Mouse (Mus musculus): ENCODE results near the gene Fdps. TPM values are rescaled to one million over a fixed set of nuclear protein-coding genes. Genes with fewer than 3 reads are reported as not detected.

Fdps gene
- polyA plus RNA-seq, 1 experiment from 2014 or later, result 253 TPM

DNA sequence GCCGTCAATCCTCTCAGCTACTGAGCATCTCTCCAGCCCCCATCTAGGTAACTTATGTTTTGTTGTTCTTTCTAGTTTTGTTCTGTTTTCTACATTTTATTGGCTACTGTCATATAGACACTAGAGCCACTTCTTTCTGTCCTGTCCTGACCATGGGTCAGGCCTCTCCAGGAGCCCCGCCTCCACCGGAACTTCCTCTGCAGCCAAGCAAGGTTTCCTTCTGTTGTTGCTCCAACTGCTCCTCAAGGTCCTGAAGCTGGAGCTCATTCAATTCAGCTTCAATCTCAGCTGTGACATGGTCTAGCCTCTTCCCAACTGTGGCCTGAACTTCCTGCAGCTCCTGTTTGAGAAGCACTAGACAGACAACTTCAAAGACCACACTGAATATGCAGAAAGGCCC is 28.1 kb upstream of the Fdps start:
- WGBS, result 86% methylated on average over 3 of the region's 3 CpGs
- H3K27ac ChIP-seq, result no peak overlapping the region
- H3K4me3 ChIP-seq, result no peak overlapping the region
- no peak for DNase-seq (ENCODE audit: low spot score)
- H3K36me3 ChIP-seq, result no peaks in the 10 kb centered on the region
- no peaks in the 10 kb centered on the region for H3K9me3 ChIP-seq
- H3K4me1 ChIP-seq, result peaks cover 26% of the 10 kb centered on the region
- H3K27me3 ChIP-seq (ENCODE audit: insufficient read depth, poor library complexity, severe bottlenecking), result peaks cover 24% of the 10 kb centered on the region; the same call in 1 of the 2 replicates

- Histone ChIP-seq H3K9me3 (no peaks in the 10 kb centered on the region), H3K27ac (no peak overlapping the region), H3K4me3 (no peak overlapping the region), H3K36me3 (no peaks in the 10 kb centered on the region), H3K4me1 (0 out of 2 replicates have a peak, but pooled peaks cover 4% of the 10 kb centered on the region), H3K27me3 (ENCODE audit: insufficient read depth, poor library complexity, severe bottlenecking) (no peaks in the 10 kb centered on the region)
- DNase-seq (ENCODE audit: low spot score), result no peak
- WGBS, result 84% methylated on average over 3 of the region's 3 CpGs
Observed at GRCm38 (mm10) chr3:89125981-89126380, 24.2 kb upstream of the Fdps start.

DNA sequence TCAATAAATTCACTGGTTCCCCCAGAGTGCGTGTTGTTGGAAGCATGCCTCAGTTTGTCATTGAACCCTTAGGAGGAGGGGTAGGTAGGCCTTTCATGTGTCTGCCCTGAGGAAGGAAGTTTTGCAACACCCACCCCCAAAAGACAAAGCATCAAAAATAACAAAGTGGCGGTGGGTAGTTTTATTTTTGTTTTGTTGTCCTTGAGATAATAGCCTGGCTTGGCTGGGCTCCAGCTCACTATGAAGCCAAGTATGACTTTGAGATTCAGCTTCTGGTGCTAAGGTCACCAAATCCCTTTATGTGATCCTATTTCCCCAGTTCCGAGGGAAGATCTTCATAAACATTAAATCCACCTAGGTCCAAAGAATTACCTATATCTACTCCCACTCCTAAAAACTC is 22.5 kb upstream of the Fdps start:
- Histone ChIP-seq H3K27ac (no peak overlapping the region), H3K4me3 (no peak overlapping the region), H3K4me1 (0 out of 2 replicates have a peak, but pooled peaks cover 4% of the 10 kb centered on the region), H3K9me3 (no peaks in the 10 kb centered on the region), H3K27me3 (ENCODE audit: insufficient read depth, poor library complexity, severe bottlenecking) (no peaks in the 10 kb centered on the region), H3K36me3 (no peaks in the 10 kb centered on the region)
- no peak for DNase-seq (ENCODE audit: low spot score)
- whole genome bisulfite sequencing, result 64% methylated on average over 3 of the region's 3 CpGs

- no peak for DNase-seq (ENCODE audit: low spot score)
- Histone ChIP-seq H3K9me3 (no peaks in the 10 kb centered on the region), H3K36me3 (no peaks in the 10 kb centered on the region), H3K4me1 (0 out of 2 replicates have a peak, but pooled peaks cover 4% of the 10 kb centered on the region), H3K27ac (no peak overlapping the region), H3K4me3 (no peak overlapping the region), H3K27me3 (ENCODE audit: insufficient read depth, poor library complexity, severe bottlenecking) (no peaks in the 10 kb centered on the region)
- 69% methylated on average over 2 of the region's 2 CpGs for WGBS
Observed at GRCm38 (mm10) chr3:89123313-89123712, 21.6 kb upstream of the Fdps start.

DNA sequence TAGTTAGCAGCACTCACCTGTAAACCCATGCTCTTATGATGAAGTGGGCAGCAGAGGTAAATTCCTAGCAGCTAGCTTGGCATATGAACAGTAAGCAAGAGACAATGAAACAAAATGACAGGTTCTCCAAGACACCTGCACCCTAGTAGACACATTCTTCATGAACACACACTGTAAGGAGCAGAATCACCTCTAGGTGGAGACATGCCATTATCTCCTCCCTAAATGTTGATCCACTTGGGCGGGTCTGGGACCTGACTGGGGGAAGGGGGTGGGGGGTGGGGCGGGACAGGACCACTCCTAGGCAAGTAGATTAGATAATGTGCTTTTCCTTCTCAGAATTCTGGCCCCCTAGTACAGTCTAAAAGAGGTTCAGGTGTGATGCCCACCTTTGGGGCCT is 13.8 kb upstream of the Fdps start:
- Histone ChIP-seq H3K4me3 (no peak overlapping the region), H3K4me1 (no peaks in the 10 kb centered on the region), H3K36me3 (no peaks in the 10 kb centered on the region), H3K9me3 (0 out of 2 replicates have a peak, but pooled peaks cover 3% of the 10 kb centered on the region), H3K27me3 (ENCODE audit: insufficient read depth, poor library complexity, severe bottlenecking) (no peaks in the 10 kb centered on the region), H3K27ac (no peak overlapping the region)
- DNase-seq (ENCODE audit: low spot score), result no peak
- 7% methylated on average over 2 of the region's 2 CpGs for WGBS

DNA sequence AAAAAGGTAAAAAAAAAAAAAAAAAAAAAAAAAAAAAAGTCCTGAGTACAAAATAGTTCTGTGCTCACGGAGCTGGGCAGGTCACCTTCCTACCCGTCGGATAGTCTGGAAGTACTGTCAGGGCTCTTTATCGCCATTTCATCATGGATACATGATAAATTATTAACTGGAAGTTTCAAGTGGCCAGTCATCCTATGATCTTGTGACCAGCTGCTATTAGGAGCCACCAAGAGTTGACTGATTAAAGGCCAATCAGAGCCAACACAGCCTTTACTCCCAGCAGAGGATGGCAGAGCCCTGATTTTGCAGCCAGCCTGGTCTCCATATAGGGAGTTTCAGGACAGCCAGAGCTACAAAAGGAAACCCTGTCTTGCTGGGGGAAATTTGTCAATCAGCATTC is 11.3 kb upstream of the Fdps start:
- Histone ChIP-seq H3K27ac (no peak overlapping the region), H3K4me3 (no peak overlapping the region), H3K4me1 (no peaks in the 10 kb centered on the region), H3K27me3 (ENCODE audit: insufficient read depth, poor library complexity, severe bottlenecking) (no peaks in the 10 kb centered on the region), H3K36me3 (no peaks in the 10 kb centered on the region), H3K9me3 (0 out of 2 replicates have a peak, but pooled peaks cover 3% of the 10 kb centered on the region)
- DNase-seq (ENCODE audit: low spot score), result no peak
- WGBS, result 78% methylated on average over 4 of the region's 4 CpGs

DNA sequence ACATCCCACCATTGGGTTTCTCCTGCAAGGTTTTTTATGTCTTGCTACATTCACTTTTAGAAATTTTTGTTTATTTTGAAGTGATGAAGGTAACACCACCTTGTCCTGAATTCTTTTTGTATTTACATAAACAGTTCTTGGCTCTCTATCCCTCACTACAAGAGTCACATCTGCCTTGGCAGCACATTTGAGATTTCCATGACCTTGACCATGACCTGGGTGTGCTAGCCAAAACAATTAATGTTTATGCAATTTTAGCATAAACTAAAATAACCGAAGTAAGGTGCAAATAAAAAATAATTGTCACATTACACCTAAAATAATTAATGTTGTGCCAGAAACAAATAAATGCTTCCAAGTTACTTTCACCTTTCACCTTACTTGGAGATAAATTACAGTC is 6.4 kb upstream of the Fdps start:
- Histone ChIP-seq H3K4me3 (no peak overlapping the region), H3K27me3 (ENCODE audit: insufficient read depth, poor library complexity, severe bottlenecking) (no peaks in the 10 kb centered on the region), H3K36me3 (no peaks in the 10 kb centered on the region), H3K27ac (no peak overlapping the region), H3K9me3 (no peaks in the 10 kb centered on the region), H3K4me1 (0 out of 2 replicates have a peak, but pooled peaks cover 3% of the 10 kb centered on the region)
- no peak for DNase-seq (ENCODE audit: low spot score)
- WGBS, result 60% methylated on average over 1 of the region's 1 CpGs

GRCm38 (mm10) chr3:89107545-89107944 is 5.8 kb upstream of the Fdps start:
- WGBS, result 54% methylated on average over 3 of the region's 3 CpGs
- Histone ChIP-seq H3K27ac (no peak overlapping the region), H3K27me3 (ENCODE audit: insufficient read depth, poor library complexity, severe bottlenecking) (no peaks in the 10 kb centered on the region), H3K4me1 (0 out of 2 replicates have a peak, but pooled peaks cover 3% of the 10 kb centered on the region), H3K4me3 (no peak overlapping the region), H3K9me3 (no peaks in the 10 kb centered on the region), H3K36me3 (no peaks in the 10 kb centered on the region)
- DNase-seq (ENCODE audit: low spot score), result no peak

GRCm38 (mm10) chr3:89106881-89107280 is 5.1 kb upstream of the Fdps start:
- Histone ChIP-seq H3K4me3 (no peak overlapping the region), H3K36me3 (no peaks in the 10 kb centered on the region), H3K27ac (no peak overlapping the region), H3K27me3 (ENCODE audit: insufficient read depth, poor library complexity, severe bottlenecking) (no peaks in the 10 kb centered on the region), H3K4me1 (peaks cover 3% of the 10 kb centered on the region; the same call in 1 of the 2 replicates), H3K9me3 (no peaks in the 10 kb centered on the region)
- no peak for DNase-seq (ENCODE audit: low spot score)

DNA sequence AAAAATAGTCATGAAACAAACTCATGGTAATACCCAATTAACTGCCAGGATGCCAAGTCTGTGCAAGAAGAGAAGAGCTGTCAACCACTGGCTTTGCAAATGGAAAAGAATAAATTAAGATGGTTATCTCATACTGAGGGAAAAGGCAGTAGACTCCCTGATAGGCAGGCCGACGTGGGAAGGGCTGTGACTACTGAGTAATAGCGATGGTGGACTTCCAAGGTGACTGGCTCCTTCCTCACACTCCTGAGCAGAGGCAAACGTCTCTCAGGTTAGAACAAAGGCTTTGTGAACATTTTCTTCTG is 1.5 kb upstream of the Fdps start:
- peak overlapping the region; percentile 71; the same call in 1 of the 2 replicates for H3K27ac ChIP-seq
- peaks cover 21% of the 10 kb centered on the region for H3K36me3 ChIP-seq
- H3K4me1 ChIP-seq, result peaks cover 20% of the 10 kb centered on the region
- H3K27me3 ChIP-seq (ENCODE audit: insufficient read depth, poor library complexity, severe bottlenecking), result no peaks in the 10 kb centered on the region
- no peaks in the 10 kb centered on the region for H3K9me3 ChIP-seq
- 68% methylated on average over 4 of the region's 4 CpGs for WGBS
- no peak overlapping the region for H3K4me3 ChIP-seq
- DNase-seq (ENCODE audit: low spot score), result no peak

DNA sequence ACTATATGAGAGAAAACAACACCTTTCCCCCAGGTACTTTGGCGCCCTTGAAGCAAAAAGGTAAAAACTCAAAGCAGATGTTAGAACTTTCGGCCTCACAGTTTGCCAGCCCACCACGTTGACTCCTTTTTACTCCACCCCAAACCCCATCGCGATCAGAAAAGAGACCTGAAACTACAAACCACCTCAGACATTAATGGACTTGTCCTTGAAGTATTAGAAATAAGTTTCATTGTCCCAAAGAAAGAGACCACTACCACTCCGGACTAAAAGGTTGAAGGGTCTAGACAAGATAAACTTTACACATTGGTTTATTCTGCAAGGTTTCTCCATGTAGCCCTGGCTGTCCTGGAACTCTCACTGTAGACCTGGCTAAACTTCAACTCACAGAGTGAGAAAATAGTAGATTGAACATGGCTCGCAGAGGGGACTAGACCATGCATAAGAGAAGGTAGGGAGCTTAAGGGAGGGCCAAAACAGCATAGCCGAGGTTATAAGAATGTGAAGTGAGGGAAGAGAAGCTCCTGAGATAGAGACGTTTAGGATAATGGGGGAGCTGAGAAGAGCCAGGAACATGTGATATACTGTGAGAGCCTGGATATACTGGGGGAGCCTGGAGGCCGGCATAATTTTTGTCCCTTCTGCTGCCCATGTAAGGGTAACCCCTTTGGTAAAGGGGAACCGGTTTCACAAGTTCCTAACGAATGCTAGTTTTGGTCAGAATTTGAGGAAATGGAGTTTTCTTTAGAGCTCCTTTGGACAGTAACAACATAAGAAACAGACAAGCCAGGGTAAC is 934 bp upstream of the Fdps start:
- Histone ChIP-seq H3K4me1 (peaks cover 20% of the 10 kb centered on the region), H3K4me3 (peak overlapping the region; percentile 73), H3K27me3 (ENCODE audit: insufficient read depth, poor library complexity, severe bottlenecking) (no peaks in the 10 kb centered on the region), H3K36me3 (peaks cover 27% of the 10 kb centered on the region), H3K27ac (peak overlapping the region; percentile 71), H3K9me3 (no peaks in the 10 kb centered on the region)
- DNase-seq (ENCODE audit: low spot score), result no peak
- WGBS, result 63% methylated on average over 12 of the region's 12 CpGs

GRCm38 (mm10) chr3:89101459-89101811 is 324 bp downstream of the Fdps start:
- under 1% methylated on average over 19 of the region's 19 CpGs for WGBS
- Histone ChIP-seq H3K36me3 (peaks cover 39% of the 10 kb centered on the region), H3K4me3 (peak overlapping the region; percentile 73), H3K27me3 (ENCODE audit: insufficient read depth, poor library complexity, severe bottlenecking) (no peaks in the 10 kb centered on the region), H3K4me1 (peaks cover 17% of the 10 kb centered on the region), H3K9me3 (no peaks in the 10 kb centered on the region), H3K27ac (peak overlapping the region; percentile 84)
- DNase-seq (ENCODE audit: low spot score), result no peak

GRCm38 (mm10) chr3:89100811-89101210 is 948 bp downstream of the Fdps start, which contains the start of gene Gm43738:
TSS of gene Gm43738 (minus strand) at chr3:89101099.
- no peak for DNase-seq (ENCODE audit: low spot score)
- 55% methylated on average over 7 of the region's 7 CpGs for WGBS
- H3K9me3 ChIP-seq, result no peaks in the 10 kb centered on the region
- peaks cover 45% of the 10 kb centered on the region for H3K36me3 ChIP-seq
- H3K27me3 ChIP-seq (ENCODE audit: insufficient read depth, poor library complexity, severe bottlenecking), result no peaks in the 10 kb centered on the region
- peaks cover 17% of the 10 kb centered on the region for H3K4me1 ChIP-seq
- H3K27ac ChIP-seq, result peak within 1 kb of the TSS; percentile 84
- peak within 1 kb of the TSS; percentile 73 for H3K4me3 ChIP-seq

DNA sequence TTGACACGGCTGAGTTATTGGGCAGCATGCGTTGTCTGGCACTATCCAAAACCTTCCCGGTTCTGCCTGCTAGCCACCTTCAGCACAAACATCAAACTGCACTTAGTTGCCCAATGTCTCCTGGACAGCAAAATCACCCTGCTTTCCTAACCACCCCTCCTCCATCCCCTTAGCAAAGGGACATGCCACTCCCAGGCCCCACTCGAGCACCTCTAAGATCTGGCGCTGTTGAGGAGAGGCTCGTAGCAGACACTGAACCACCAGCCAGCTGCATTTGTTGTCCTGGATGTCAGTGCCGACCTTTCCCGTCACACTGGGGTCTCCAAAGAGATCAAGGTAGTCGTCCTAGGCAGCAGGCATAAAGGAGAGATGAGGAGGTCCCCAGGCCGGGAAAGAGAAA is 7.7 kb downstream of the Fdps start:
- no peak for DNase-seq (ENCODE audit: low spot score)
- H3K27ac ChIP-seq, result no peak overlapping the region
- peaks cover 53% of the 10 kb centered on the region for H3K36me3 ChIP-seq
- peaks cover 44% of the 10 kb centered on the region for H3K4me1 ChIP-seq
- 88% methylated on average over 10 of the region's 10 CpGs for WGBS
- H3K4me3 ChIP-seq, result no peak overlapping the region
- no peaks in the 10 kb centered on the region for H3K9me3 ChIP-seq
- peaks cover 42% of the 10 kb centered on the region for H3K27me3 ChIP-seq (ENCODE audit: insufficient read depth, poor library complexity, severe bottlenecking)
